Comparison of ENCODE assay signal across 20 mouse cellular contexts in genomic region chr1:149617613-149618012, GRCm38 (mm10).
DNase-seq lines count a peak whose midpoint lies in the region; ATAC-seq and TF ChIP-seq lines count a peak whose summit lies in the region.
"Had no signal": no experiment of that assay in that cellular context is flagged by ENCODE, and none has a peak within 500 bp of the region (broad histone marks: within the 10 kb centered on the region; RNA-seq: fewer than 3 reads in every experiment).

No protein-coding gene starts in this region.

- no peaks in the 10 kb centered on the region for H3K9me3 ChIP-seq in hindbrain, embryonic 16.5 days (ENCODE audit: control insufficient read depth, low read length)

- H3K79me2 ChIP-seq in C2C12 (ENCODE audit: control insufficient read depth, insufficient read depth) = no peaks in the 10 kb centered on the region
- no peaks in the 10 kb centered on the region for H3K79me2 ChIP-seq in myocyte (ENCODE audit: control insufficient read depth, insufficient read depth)

- no peak overlapping the region for H3K9ac ChIP-seq in hindbrain, embryonic 16.5 days (ENCODE audit: low read depth, low read length)

- H3K79me3 ChIP-seq in C2C12 (ENCODE audit: low read depth) = no peaks in the 10 kb centered on the region

- no peaks in the 10 kb centered on the region for H3K27me3 ChIP-seq in C2C12 (ENCODE audit: control insufficient read depth, insufficient read depth, insufficient read length)
- no peaks in the 10 kb centered on the region for H3K27me3 ChIP-seq in myocyte (ENCODE audit: control insufficient read depth, insufficient read depth, insufficient read length)
- H3K27me3 ChIP-seq in hindbrain, embryonic 16.5 days (replicated peaks; ENCODE audit: control insufficient read depth, insufficient read depth, low read length) = no peaks in the 10 kb centered on the region
- H3K27me3 ChIP-seq: CH12.LX, Patski had no signal

- no peak for ATAC-seq in hindbrain, embryonic 16.5 days
- ATAC-seq: activated CD4-positive, CD25-positive, alpha-beta regulatory T cell, adult 4 months; CD4-positive, CD25-positive, alpha-beta regulatory T cell, adult 4 months; Patski had no signal

- H3K27ac ChIP-seq in hindbrain, embryonic 16.5 days (ENCODE audit: low read depth, low read length) = no peak overlapping the region

- H3K4me2 ChIP-seq in myocyte (ENCODE audit: low read depth) = peak overlapping the region; percentile 46
- H3K4me2 ChIP-seq in hindbrain, embryonic 16.5 days (ENCODE audit: low read length) = no peak overlapping the region

- 73% methylated on average over 3 of the region's 3 CpGs for WGBS in hindbrain, embryonic 16.5 days

- H3K4me1 ChIP-seq in hindbrain, embryonic 16.5 days (ENCODE audit: control insufficient read depth, insufficient read depth, low read depth, low read length) = no peaks in the 10 kb centered on the region

- no peaks in the 10 kb centered on the region for H3K36me3 ChIP-seq in C2C12 (ENCODE audit: control insufficient read depth, insufficient read depth)
- no peaks in the 10 kb centered on the region for H3K36me3 ChIP-seq in myocyte (ENCODE audit: control insufficient read depth, insufficient read depth)
- no peaks in the 10 kb centered on the region for H3K36me3 ChIP-seq in hindbrain, embryonic 16.5 days (ENCODE audit: control insufficient read depth, insufficient read depth, low read length)
- H3K36me3 ChIP-seq: G1E had no signal

- TF ChIP-seq POLR2A in myocyte (IDR thresholded peaks at IDR 0.05; ENCODE audit: insufficient read length, low read depth) = no peak

- H3ac ChIP-seq in C2C12 (ENCODE audit: control insufficient read depth, insufficient read length, low read depth) (no peak overlapping the region), myocyte (ENCODE audit: control insufficient read depth, insufficient read length) (no peak overlapping the region)

- H3K4me3 ChIP-seq in C2C12 (ENCODE audit: insufficient read depth, poor library complexity, severe bottlenecking) (no peak overlapping the region), myocyte (no peak overlapping the region)
- no peak overlapping the region for H3K4me3 ChIP-seq in hindbrain, embryonic 16.5 days (ENCODE audit: low read length)

- TF ChIP-seq CTCF in C2C12 (IDR thresholded peaks at IDR 0.05; ENCODE audit: control insufficient read depth, insufficient read depth, insufficient read length) = no peak

- no peak for DNase-seq in frontal cortex, postnatal 14 days (ENCODE audit: low spot score in 2 of 2)
- DNase-seq: adrenal gland, adult 2 months; adrenal gland, adult 8-10 months; adrenal gland, postnatal 10 days; adrenal gland, postnatal 14 days; adrenal gland, postnatal 25 days; adrenal gland, postnatal 36 days; B cell, adult 2 months; cerebellum, adult 11 months; cerebellum, adult 11-12 months; cerebellum, adult 18-20 months; cerebellum, adult 2 months had no signal

TF ChIP-seq in C2C12, 6 proteins besides CTCF, POLR2A, EP300 and RAD21:
- TF ChIP-seq USF1 (IDR thresholded peaks at IDR 0.05; ENCODE audit: low read depth) = no peak
- no peak for TF ChIP-seq MYOG (IDR thresholded peaks at IDR 0.05; ENCODE audit: control insufficient read depth, extremely low read depth, insufficient read length)
- TF ChIP-seq CEBPB (IDR thresholded peaks at IDR 0.05; ENCODE audit: low read depth) = no peak
- TF ChIP-seq FOSL1 (IDR thresholded peaks at IDR 0.05; ENCODE audit: insufficient read depth, low read length, poor library complexity, severe bottlenecking) = no peak
- peak; percentile 90 for TF ChIP-seq MYOD1 (IDR thresholded peaks at IDR 0.05; ENCODE audit: control insufficient read depth, insufficient read length, low read depth)

TF ChIP-seq in myocyte, 11 proteins besides CTCF, POLR2A, EP300 and RAD21:
- TF ChIP-seq MAX (IDR thresholded peaks at IDR 0.05; ENCODE audit: low read depth) (no peak), CEBPB (IDR thresholded peaks at IDR 0.05; ENCODE audit: insufficient read depth, poor library complexity, severe bottlenecking) (no peak), MYOG (IDR thresholded peaks at IDR 0.05; ENCODE audit: control insufficient read depth in 1 of 3, insufficient read depth in 1 of 3, insufficient read length in 2 of 3, low read depth in 2 of 3) (no peak), MYOD1 (IDR thresholded peaks at IDR 0.05; ENCODE audit: control insufficient read depth in 1 of 3, insufficient read length in 2 of 3, low read depth in 2 of 3) (peak in 2 of 3 experiments; percentile 27 to 36)
